Mouse (Mus musculus): ENCODE measurements around the gene Hspa12a.

- no peak for TF ChIP-seq GATA1 (IDR thresholded peaks at IDR 0.05; ENCODE audit: borderline replicate concordance, low read length)
- TF ChIP-seq FLI1 (IDR thresholded peaks at IDR 0.05; ENCODE audit: low read length): no peak
Observed at GRCm38 (mm10) chr19:58850719-58851466, 92.6 kb downstream of the Hspa12a start.
